Mouse (Mus musculus) urinary bladder, postnatal 4 days (tissue): ENCODE measurements around the gene Gm44502.

Experiments used
- DNase-seq, 2 experiments: peaks; one replicate each; pipeline ENCODE4 v3.0.0; 2021 to 2022; ENCODE audit warnings: low spot score in 2 of 2

The Gm44502 gene

DNA sequence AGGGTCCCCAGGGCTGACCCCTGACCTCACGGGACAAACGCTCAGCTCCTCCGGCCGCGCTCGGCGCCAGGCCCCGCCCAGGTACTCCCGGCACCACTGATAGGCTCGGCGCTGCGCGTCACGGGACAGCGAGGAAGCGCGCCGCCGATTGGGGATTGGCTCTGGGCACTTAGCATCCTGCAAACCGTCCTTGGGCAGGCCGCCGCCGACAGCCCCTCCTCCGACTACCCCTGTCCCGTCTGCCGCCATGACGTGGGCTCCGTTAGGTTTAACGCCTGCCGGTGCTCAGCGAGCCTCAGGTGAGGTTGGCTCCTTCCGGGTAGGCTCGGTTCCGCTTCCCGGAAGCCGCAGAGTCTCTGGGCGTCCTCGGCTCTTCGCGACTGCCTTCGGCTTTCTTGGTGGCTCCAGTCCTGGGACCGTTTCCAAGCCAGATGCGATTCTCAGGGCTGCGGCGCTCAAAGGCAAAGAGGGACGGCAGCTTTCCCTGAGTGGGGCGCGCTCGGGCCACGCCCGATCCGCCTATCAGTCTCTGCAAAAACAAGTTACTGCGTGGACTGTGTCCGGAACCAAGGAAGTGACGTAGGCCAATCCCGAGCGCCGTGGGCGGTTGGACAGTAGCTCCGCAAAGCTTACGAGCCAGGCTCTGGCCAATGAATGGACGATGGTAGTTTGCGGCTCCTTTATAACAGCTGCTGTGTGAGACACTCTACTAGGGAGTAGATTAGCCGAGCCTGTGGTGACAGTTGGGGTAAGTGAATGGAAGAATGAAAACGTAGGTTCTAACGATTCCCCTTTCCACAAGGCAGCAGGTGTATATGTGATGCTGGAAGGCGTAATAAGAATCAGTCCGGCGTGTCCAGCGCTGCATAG is at the start of gene Gm44502, which contains the start of the genes C730034F03Rik and Chkb:
Gene Gm44502, minus strand, starts transcription at position 345 of the 870 bp plus-strand sequence.
Gene C730034F03Rik, plus strand, starts transcription at position 238 of the 870 bp plus-strand sequence.
Gene Chkb, minus strand, starts transcription at position 557 of the 870 bp plus-strand sequence.
- DNase-seq, result peak; percentile 87 to 91

DNA sequence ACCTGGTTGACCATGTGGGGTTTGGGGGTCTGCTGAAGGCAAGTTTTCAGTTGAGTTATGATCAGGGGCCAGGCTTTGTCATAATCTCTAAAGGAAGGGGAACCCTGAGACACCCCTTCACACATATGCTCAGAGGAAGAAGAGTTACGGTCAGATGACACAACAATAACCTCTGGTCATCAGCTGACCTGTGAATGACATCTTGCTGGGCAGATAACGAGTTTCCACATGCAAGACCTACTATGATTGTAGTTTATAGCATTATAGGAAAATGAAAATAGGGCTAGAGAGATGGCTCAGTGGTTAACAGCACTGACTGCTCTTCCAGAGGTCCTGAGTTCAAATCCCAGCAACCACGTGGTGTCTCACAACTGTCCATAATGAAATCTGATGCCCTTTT is 49.1 kb upstream of the Gm44502 start:
- DNase-seq, result no peak

DNA sequence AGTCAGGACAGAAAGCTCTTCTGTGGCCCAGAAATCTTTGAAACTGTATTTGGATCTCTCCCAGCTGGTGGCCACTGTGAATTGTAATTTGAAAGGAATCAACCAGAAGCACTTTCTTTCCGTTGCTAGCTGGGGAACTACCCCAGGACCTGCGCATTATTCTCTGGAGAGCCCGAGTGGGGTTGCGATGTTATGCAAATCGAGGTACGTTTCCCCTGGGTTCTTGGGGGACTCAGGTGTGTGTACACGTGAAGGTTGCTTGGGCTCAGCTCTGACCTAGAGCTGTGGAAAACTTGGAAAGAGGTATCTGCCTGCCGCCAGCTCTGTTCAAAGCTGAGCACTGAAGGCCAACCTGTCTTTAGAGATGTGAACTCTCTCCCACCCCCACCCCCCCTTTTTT is 48.3 kb upstream of the Gm44502 start:
- no peak for DNase-seq

DNA sequence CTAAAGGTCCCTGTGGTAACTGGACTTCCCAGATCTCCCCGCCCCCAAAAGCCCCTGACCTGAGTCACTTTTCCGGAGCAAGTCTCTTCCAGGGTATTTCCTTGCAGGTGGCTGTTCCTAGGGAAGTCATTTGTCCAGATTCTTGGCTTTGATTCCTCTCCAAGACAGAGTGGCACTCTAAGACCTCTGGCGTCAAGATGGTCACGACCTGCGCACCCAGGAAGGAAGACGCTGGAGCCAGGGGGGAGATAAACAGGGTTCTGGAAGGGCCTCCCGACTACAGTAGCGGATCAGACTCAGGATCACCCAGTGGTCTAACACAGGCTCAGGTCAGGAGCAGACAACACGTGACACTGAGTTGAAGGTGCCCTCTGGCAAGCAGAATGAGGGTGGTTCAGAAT is 47.6 kb upstream of the Gm44502 start, which contains the start of gene Arsa:
Gene Arsa, minus strand, starts transcription at position 335 of the 401 bp plus-strand sequence.
- no peak for DNase-seq

DNA sequence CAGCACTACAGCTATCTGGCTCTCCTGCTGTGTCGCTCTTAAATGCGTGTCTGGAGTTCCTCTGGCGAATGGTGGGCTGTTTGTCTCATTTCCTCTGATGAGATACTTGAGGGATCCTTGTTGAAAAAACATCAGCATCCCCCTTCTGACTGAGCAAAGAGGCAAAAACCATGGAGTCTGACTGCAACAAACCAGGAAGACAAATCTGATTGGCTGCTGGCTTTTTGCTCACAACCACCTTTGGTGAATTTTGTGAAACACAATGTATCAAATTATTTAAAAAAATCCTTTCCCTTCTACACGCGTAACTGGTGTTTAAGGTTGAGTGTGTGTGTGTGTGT is 46.9 kb upstream of the Gm44502 start:
- DNase-seq, result no peak

DNA sequence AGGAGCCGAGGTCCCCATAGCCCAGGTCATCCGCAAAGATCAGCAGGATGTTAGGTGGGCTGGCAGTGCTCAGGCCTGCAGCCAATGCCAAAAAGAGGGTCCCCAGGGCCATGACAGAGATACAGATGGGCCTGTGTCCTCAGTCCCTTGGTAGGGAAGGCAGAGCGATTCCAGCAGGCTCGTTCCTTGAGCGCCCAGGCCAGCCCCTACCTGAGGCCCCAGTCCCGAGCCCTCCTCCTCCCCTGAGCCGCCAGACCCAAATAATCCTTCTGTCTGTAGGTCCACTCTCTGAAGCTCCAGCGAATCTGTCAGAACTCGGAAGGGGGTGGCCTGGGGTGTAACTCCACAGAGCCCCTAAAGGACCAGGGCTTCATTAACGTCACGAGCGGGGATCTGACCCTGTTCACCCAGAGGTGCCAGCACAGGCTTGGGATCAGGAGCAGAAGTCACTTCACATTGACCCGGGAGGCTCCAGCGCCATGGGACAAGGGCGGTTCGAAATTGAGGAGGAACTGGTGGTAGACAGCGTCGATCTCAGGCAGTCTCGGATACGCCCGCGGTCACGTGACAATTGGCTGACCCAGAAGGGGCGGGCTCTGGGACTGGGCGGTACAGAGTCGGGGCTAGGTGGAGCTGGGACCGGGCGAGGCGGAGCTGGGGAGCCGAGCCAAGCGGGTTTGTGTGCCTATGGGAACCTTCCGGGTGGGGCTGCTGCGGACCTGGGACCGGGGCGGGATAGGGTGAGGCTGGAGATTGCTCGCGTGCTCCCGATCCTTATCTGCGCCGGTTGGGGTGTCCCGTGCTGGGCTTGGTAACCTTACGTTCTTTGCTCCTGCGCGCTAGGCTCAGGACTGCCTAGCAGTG is 46.3 kb upstream of the Gm44502 start:
- peak; percentile 90 to 95 for DNase-seq

DNA sequence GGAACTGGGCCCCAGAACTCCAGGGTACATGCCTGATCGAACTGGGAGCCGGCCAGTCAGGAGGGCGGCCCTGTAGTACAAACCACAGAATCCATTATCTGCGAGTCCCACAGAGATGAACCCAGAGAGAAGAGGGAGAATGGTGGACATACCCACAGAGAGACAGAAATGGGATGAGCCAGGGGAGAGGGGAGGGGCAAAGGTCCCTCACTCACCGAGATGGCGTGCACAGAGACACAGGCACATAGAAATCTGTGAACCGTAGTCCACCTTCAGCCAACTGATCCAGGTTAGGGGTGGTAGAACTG is 45.8 kb upstream of the Gm44502 start:
- no peak for DNase-seq

DNA sequence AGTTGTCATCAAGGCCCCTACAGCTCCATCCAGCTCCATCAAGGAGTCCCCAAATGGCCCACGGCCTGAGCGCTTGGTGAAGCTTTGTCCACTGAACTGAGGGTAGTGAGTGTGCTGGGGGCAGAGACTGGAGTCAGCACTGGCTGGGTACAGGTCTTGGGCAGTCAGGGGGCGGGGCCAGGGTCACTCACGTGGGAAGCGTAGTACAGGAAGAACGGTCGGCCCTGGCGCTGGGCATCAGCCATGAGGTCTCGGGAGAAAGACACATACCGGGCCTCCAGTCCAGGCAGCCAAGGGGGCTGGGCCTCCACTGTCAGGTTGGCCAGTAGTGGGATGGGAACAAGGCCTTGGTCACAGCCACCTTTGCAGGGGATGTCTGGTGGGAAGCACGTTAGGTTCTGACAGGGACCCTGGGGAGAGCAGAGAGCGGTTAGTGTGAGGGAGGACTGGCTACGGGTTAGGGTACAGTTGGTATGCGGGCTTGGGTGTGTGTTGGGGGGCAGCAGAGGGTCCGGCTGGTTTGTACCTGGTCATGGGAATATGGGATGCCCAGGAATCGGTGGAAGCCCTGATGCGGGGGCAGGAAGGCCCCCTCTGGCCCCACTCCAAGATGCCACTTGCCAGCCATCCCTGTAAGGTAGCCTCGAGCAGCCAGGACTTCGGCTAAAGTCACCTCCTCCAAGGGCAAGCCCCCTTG is 45.2 kb upstream of the Gm44502 start:
- no peak for DNase-seq

DNA sequence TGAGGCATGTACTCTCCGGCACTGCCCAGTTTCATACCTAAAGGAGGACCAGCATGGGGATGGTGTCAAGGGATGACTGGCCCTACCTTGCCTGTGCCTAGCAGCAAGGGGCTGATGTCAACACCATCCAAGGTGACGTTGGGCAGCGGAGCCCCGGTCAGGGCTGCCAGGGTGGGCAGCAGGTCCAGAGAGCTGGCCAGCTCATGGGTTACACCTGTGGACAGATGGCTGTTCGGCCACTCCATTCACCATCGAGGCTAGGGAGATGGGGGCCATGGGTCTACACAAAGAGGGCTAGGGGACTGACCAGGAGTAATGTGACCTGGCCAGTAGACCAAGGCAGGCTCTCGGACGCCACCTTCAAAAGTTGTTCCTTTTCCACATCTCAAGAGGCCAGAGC is 44.4 kb upstream of the Gm44502 start:
- DNase-seq, result no peak

DNA sequence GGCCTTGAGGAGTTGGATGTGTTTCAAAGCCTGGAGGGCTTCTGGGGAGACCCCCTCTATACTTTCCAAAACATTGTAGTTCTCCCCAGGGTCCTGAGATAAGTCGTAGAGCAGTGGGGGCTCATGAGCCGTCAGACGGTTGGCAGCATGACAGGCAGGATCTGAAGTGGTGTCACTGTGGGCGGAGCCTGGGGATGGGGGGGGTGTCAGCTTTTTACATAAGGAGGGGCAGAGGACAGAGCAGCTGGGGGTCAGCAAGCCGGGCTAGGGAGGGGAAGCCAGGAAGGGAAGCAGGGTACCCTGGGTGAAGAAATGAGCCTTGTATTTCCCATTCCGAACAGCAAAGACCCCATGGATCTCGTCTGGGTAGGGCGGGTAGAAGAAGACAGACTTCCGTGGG is 43.9 kb upstream of the Gm44502 start:
- no peak for DNase-seq

DNA sequence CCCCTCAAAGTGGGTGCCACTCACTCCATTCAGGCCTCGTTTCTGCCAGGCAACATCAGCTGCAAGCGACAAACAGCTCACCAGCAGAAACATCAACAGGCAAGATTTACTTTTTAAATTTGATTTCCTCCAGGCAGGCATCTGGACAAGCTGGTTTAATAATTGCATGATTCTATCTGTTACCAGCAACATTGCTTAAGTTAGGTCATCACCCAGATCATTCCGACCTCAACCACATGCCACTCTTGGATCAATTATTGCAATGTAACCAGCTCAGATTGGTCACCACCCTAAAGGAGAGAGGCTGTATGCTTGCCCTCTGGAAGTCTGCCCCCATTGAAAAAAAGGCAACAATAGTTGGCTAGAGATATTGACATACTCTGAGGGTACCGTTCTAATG is 42.0 kb upstream of the Gm44502 start:
- no peak for DNase-seq

DNA sequence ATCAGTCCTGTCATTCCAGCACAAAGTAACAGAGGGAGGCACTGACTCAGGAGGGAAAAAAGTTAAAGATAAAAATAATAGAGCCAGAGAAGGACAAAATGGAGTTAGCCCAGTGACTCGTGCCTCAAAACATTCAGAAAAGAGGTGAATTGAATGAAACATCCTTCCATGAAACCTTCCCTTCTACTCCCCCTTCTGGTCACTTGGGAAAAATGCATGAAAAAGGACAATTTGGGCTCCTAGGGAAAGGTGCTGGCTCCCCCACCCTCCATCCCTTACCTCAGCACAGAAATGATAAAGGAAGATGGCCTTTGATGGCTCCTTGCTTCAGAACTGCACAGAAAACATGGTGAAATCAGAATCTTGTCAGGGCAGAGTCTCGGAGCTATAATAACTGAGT is 39.1 kb upstream of the Gm44502 start:
- no peak for DNase-seq

DNA sequence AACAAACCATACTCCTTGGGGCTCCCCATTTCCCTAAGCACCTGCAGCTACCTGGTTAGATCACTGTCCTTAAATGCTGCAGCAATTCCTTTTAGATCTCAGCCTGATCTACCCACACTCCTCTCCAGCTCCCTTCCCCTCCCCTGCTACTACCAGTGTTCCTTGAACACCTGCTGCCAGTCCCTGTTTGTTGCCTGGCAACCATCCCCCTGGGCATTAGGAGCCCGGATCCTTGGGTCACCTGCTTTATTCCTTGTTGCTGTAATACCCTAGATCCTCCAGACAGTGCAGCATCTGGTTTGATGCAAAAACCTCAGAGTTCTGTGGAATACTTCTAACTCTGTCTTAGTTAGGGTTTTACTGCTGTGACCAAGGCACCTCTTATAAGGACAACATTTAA is 35.6 kb upstream of the Gm44502 start:
- DNase-seq, result no peak

DNA sequence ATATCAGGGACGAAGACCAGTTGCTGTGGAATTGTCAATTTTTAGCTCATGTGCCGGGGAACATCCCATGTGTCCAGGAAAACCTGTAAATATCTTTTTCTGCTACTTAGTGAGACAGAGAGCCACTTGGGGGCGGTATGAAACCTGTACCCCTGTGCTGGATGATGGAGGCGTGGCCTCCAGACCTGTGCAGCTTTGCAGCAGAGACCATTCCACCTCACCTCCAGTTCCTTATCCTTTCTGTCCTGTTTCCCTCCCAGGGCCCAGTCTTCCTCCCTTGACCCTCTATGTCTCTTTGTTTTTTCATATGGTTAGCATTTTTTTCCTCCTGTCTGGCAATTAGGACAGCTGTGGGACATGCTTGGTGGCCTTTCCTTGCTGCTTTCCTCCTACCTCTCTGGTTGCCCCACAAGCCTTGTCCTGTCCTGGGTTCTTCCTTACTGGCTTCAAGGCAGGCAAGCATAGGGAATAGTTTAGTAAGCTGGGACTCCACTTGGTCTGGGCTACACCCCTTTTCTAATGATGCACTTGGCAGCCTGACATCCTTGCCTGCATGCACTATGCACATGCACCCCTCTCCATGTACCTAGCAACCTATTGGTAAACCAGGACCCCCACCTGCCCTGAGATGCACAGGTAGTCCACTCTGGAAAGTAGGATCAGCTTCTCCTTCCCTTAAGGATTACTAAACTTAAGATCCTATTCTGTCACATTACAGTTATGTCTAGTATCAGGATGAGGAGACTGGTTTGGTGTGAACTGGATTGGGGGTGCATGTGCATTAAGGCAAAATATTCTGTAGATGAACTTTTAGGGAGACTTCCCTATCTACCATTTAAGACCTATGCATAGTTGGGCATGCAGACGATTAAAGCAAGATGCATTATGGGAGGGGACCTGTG is 34.1 kb upstream of the Gm44502 start:
- no peak for DNase-seq

DNA sequence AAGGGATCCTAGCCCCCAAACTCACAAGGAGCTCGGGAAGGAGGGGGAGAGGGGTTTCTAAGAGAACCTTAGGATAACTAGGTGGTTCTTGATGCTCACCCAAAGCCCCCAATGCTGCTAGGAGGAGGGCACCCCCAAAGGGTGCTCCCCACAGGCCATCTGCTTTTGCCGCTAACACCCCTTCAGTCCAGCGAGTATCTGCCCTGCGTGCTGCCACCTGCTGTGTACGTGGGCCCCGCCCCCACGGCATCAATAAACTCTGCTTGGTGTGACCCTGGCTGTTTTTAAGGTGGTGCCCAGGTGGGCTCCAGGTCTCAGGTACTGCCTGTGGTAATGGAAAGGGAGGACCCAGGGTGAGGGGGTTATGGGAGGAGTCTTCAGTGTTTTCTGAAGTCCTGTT is 32.7 kb upstream of the Gm44502 start:
- no peak for DNase-seq

DNA sequence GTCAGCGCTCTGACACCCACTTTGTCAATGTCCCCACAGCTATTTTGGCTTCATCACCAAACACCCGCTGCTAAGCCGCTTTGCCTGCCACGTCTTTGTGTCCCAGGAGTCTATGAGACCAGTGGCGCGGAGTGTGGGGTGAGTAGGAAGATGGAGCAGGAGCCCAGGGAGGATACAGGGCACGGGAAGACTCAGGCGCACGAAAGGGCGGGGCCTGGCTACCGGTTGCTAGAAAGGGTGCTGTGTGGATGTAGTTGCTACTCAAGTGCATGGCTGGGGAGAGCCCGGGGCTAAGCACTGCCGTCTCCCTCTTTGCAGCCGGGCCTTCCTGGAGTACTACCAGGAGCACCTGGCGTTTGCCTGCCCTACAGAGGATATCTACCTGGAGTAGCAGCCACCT is 31.8 kb upstream of the Gm44502 start:
- no peak for DNase-seq

DNA sequence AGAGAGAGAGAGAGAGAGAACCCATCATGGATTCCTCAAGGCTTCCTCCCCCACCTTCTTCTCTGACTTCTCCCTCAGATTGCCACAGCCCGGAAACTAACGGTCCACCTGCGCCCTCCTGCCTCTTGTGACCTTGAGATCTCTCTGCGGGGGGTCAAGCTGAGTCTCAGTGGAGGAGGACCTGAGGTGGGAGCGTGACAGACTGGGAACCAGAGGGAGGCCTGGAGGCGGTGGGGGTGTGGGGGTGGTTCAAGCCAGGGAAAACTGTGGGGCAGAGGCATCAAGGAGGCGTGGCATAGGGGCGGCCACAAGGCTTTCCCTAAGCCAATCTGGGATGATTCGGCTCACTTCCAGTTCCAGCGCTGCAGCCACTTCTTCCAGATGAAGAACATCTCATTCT is 30.8 kb upstream of the Gm44502 start:
- DNase-seq, result no peak

DNA sequence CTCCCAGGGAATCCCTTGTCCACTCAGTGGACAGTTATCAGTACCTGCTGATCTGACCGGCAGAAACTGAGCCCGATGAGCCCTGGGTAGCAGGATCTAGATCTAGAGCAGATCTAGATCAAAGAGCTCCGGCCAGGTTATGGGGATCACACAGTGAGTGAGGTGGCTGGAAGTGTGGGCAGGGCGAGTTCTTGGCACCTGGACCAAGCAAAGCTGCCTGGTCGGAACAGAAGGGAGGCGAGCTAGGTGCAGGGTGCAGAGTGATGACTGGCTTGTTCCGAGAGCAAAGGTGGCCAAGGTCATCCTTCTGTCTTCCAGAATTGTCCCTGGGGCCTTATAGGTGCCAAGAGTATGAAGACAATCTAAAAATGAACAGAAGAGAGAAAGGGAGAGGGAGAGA is 30.3 kb upstream of the Gm44502 start:
- no peak for DNase-seq

DNA sequence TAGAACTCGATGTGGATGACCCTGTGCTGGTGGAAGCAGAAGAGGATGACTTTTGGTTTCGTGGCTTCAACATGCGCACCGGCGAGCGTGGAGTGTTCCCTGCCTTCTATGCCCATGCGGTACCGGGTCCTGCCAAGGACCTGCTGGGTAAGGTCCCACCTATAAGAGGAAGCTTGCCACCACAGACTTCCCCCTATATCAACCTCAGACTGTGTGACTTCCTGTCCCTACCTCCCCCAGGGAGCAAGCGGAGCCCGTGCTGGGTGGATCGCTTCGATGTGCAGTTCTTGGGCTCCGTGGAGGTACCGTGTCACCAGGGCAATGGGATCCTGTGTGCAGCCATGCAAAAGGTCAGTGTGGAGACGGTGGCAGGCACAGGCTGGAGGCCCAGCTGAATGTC is 29.4 kb upstream of the Gm44502 start:
- DNase-seq, result no peak

DNA sequence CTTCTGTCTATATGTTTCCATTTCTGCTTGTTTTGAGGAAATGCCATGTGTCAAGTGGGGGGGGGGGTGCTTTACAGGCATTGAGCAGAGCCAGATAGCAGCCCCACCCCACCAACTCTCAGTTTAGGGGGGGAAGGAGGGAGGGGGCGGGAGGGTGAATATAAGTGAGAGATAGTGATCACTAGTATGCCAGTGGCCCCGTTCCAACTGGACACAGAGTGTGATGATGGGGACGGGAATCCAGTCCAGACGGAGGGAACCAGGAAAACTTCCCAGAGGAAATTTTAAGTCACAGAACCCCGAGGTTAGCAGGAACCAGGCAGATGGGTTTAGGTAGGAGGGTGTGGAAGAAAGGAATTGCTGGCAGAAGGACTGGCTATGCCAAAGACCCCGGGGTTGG is 26.1 kb upstream of the Gm44502 start:
- no peak for DNase-seq

DNA sequence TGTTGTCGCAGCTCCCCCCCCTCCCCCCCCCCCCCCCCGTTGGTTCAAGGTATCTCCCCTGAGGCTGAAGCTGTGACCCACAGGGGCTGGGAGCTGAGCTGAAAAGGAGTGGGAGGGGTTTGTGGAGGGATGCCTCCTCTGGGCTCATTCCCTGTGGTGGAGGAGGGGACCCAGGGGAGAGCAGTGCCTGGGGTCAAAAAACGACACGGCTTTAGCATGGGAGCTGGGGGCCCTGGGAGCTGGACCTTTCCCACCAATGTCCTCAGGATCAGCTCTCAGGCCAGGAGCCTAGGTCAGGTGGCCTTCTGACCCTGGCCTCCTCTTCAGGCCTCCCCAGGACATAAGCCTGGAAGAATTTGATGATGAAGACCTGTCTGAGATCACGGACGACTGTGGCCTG is 25.4 kb upstream of the Gm44502 start:
- DNase-seq, result no peak
